Mouse (Mus musculus): ENCODE results near the gene Cst6. TPM values are rescaled to one million over a fixed set of nuclear protein-coding genes. Genes with fewer than 3 reads are reported as not detected.

Cst6 gene
- polyA plus RNA-seq, 1 experiment from 2014 or later = 0.69 TPM

- Histone ChIP-seq H3K9ac (replicated peaks; ENCODE audit: low read length) (peak overlapping the region; percentile 50), H3K27ac (replicated peaks; ENCODE audit: low read depth, low read length) (no peak overlapping the region), H3K36me3 (replicated peaks; ENCODE audit: control insufficient read depth, insufficient read depth, low read depth, low read length) (no peaks in the 10 kb centered on the region), H3K9me3 (replicated peaks; ENCODE audit: control insufficient read depth, low read length) (no peaks in the 10 kb centered on the region), H3K4me2 (ENCODE audit: low read depth, low read length) (peak overlapping the region; percentile 67), H3K4me1 (ENCODE audit: control insufficient read depth, insufficient read depth, low read length) (no peaks in the 10 kb centered on the region), H3K4me3 (ENCODE audit: low read depth, low read length) (peak overlapping the region; percentile 26), H3K27me3 (ENCODE audit: control insufficient read depth, insufficient read depth, low read length) (no peaks in the 10 kb centered on the region)
- DNase-seq (ENCODE audit: low spot score) = peak; percentile 60
- ATAC-seq (replicated peaks; ENCODE audit: insufficient number of reproducible peaks, low FRiP score, low TSS enrichment, low read depth) = no peak
- 8% methylated on average over 34 of the region's 34 CpGs for WGBS
Measured at GRCm38 (mm10) chr19:5348526-5349501, 560 bp downstream of the Cst6 start.

DNA sequence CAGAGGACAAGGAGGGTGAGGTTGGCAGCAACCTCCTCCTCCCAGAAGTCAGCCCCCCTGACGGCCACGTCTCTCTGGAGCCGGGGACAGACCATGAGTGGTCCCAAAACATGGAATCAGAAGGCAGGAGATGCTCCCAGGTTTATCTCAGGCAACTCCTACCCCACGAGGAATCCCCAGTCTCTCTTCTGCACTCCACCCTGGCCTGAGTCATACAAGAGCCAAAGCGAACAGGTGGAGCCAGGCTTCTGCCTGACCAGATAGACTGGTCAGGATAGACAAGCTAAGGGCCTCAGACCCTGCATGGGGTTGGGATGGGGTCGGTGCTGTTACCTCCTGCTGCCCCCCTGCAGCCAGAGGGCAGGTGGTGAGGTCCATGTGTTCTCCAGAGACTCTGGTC lies 1.3 kb downstream of the Cst6 start:
- H3K27ac ChIP-seq (replicated peaks; ENCODE audit: low read depth, low read length) = no peak overlapping the region
- H3K4me3 ChIP-seq (ENCODE audit: low read depth, low read length) = no peak overlapping the region
- 80% methylated on average over 6 of the region's 6 CpGs for WGBS
- H3K36me3 ChIP-seq (replicated peaks; ENCODE audit: control insufficient read depth, insufficient read depth, low read depth, low read length) = no peaks in the 10 kb centered on the region
- DNase-seq (ENCODE audit: low spot score) (no peak), ATAC-seq (replicated peaks; ENCODE audit: insufficient number of reproducible peaks, low FRiP score, low TSS enrichment, low read depth) (no peak)
- no peaks in the 10 kb centered on the region for H3K27me3 ChIP-seq (ENCODE audit: control insufficient read depth, insufficient read depth, low read length)
- no peaks in the 10 kb centered on the region for H3K9me3 ChIP-seq (replicated peaks; ENCODE audit: control insufficient read depth, low read length)
- no peaks in the 10 kb centered on the region for H3K4me1 ChIP-seq (ENCODE audit: control insufficient read depth, insufficient read depth, low read length)
- H3K4me2 ChIP-seq (ENCODE audit: low read depth, low read length) = no peak overlapping the region
- no peak overlapping the region for H3K9ac ChIP-seq (replicated peaks; ENCODE audit: low read length)

GRCm38 (mm10) chr19:5345297-5346131 lies 3.9 kb downstream of the Cst6 start:
- ATAC-seq (replicated peaks; ENCODE audit: insufficient number of reproducible peaks, low FRiP score, low TSS enrichment, low read depth) = no peak
- H3K27me3 ChIP-seq (ENCODE audit: control insufficient read depth, insufficient read depth, low read length) = no peaks in the 10 kb centered on the region
- WGBS = 58% methylated on average over 6 of the region's 6 CpGs
- H3K36me3 ChIP-seq (replicated peaks; ENCODE audit: control insufficient read depth, insufficient read depth, low read depth, low read length) = no peaks in the 10 kb centered on the region
- no peak overlapping the region for H3K4me2 ChIP-seq (ENCODE audit: low read depth, low read length)
- H3K9ac ChIP-seq (replicated peaks; ENCODE audit: low read length) = no peak overlapping the region
- H3K4me1 ChIP-seq (ENCODE audit: control insufficient read depth, insufficient read depth, low read length) = no peaks in the 10 kb centered on the region
- no peak overlapping the region for H3K4me3 ChIP-seq (ENCODE audit: low read depth, low read length)
- H3K9me3 ChIP-seq (replicated peaks; ENCODE audit: control insufficient read depth, low read length) = no peaks in the 10 kb centered on the region
- no peak for DNase-seq (ENCODE audit: low spot score)
- H3K27ac ChIP-seq (replicated peaks; ENCODE audit: low read depth, low read length) = no peak overlapping the region

GRCm38 (mm10) chr19:5341360-5341759 lies 8.0 kb downstream of the Cst6 start:
- Histone ChIP-seq H3K36me3 (replicated peaks; ENCODE audit: control insufficient read depth, insufficient read depth, low read depth, low read length) (no peaks in the 10 kb centered on the region), H3K27me3 (ENCODE audit: control insufficient read depth, insufficient read depth, low read length) (no peaks in the 10 kb centered on the region), H3K9ac (replicated peaks; ENCODE audit: low read length) (no peak overlapping the region), H3K4me1 (ENCODE audit: control insufficient read depth, insufficient read depth, low read length) (no peaks in the 10 kb centered on the region), H3K4me3 (ENCODE audit: low read depth, low read length) (no peak overlapping the region), H3K4me2 (ENCODE audit: low read depth, low read length) (no peak overlapping the region), H3K27ac (replicated peaks; ENCODE audit: low read depth, low read length) (no peak overlapping the region), H3K9me3 (replicated peaks; ENCODE audit: control insufficient read depth, low read length) (no peaks in the 10 kb centered on the region)
- DNase-seq (ENCODE audit: low spot score) (no peak), ATAC-seq (replicated peaks; ENCODE audit: insufficient number of reproducible peaks, low FRiP score, low TSS enrichment, low read depth) (no peak)
- 94% methylated on average over 7 of the region's 7 CpGs for WGBS

DNA sequence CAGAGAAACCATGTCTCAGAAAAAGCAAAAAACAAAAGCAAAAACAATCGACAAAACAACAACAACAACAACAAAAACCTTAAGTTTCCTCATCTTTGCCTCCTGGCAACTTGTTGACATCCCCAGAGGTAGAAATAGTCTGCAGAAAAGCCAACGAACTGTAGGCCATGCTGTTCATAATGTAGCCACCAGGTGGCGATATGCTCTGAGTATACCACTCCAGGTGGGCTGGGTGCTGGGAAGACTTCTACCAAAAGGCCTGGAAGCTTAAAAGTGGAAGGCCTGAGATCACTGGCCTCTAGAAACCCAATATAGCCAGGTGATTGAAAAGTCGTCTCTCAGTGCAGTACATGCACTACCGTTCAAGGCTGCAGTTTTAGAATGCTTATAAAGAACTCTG lies 11.4 kb downstream of the Cst6 start:
- no peaks in the 10 kb centered on the region for H3K36me3 ChIP-seq (replicated peaks; ENCODE audit: control insufficient read depth, insufficient read depth, low read depth, low read length)
- no peak overlapping the region for H3K27ac ChIP-seq (replicated peaks; ENCODE audit: low read depth, low read length)
- no peaks in the 10 kb centered on the region for H3K4me1 ChIP-seq (ENCODE audit: control insufficient read depth, insufficient read depth, low read length)
- H3K4me3 ChIP-seq (ENCODE audit: low read depth, low read length) = no peak overlapping the region
- H3K27me3 ChIP-seq (ENCODE audit: control insufficient read depth, insufficient read depth, low read length) = no peaks in the 10 kb centered on the region
- ATAC-seq (replicated peaks; ENCODE audit: insufficient number of reproducible peaks, low FRiP score, low TSS enrichment, low read depth) (no peak), DNase-seq (ENCODE audit: low spot score) (peak; percentile 85)
- no peaks in the 10 kb centered on the region for H3K9me3 ChIP-seq (replicated peaks; ENCODE audit: control insufficient read depth, low read length)
- no peak overlapping the region for H3K9ac ChIP-seq (replicated peaks; ENCODE audit: low read length)
- no peak overlapping the region for H3K4me2 ChIP-seq (ENCODE audit: low read depth, low read length)
- 22% methylated on average over 5 of the region's 5 CpGs for WGBS

GRCm38 (mm10) chr19:5335441-5335840 lies 13.9 kb downstream of the Cst6 start, which contains the start of gene Catsper1:
Gene Catsper1 (plus strand): TSS chr19:5335741.
- 92% methylated on average over 6 of the region's 6 CpGs for WGBS
- no peaks in the 10 kb centered on the region for H3K27me3 ChIP-seq (ENCODE audit: control insufficient read depth, insufficient read depth, low read length)

GRCm38 (mm10) chr19:5334741-5335140 lies 14.6 kb downstream of the Cst6 start:
- H3K9ac ChIP-seq (replicated peaks; ENCODE audit: low read length) = no peak overlapping the region
- no peak for DNase-seq (ENCODE audit: low spot score)
- H3K27me3 ChIP-seq (ENCODE audit: control insufficient read depth, insufficient read depth, low read length) = no peaks in the 10 kb centered on the region
- no peaks in the 10 kb centered on the region for H3K9me3 ChIP-seq (replicated peaks; ENCODE audit: control insufficient read depth, low read length)
- H3K4me3 ChIP-seq (ENCODE audit: low read depth, low read length) = no peak overlapping the region
- no peak overlapping the region for H3K27ac ChIP-seq (replicated peaks; ENCODE audit: low read depth, low read length)
- no peak for ATAC-seq (replicated peaks; ENCODE audit: insufficient number of reproducible peaks, low FRiP score, low TSS enrichment, low read depth)
- no peaks in the 10 kb centered on the region for H3K4me1 ChIP-seq (ENCODE audit: control insufficient read depth, insufficient read depth, low read length)
- no peaks in the 10 kb centered on the region for H3K36me3 ChIP-seq (replicated peaks; ENCODE audit: control insufficient read depth, insufficient read depth, low read depth, low read length)
- no peak overlapping the region for H3K4me2 ChIP-seq (ENCODE audit: low read depth, low read length)
- 74% methylated on average over 5 of the region's 5 CpGs for WGBS

More at GRCm38 (mm10) chr19:5335441-5335840, 13.9 kb downstream of the Cst6 start, which contains the start of gene Catsper1:
- Histone ChIP-seq H3K36me3 (replicated peaks; ENCODE audit: control insufficient read depth, insufficient read depth, low read depth, low read length) (no peaks in the 10 kb centered on the region), H3K9me3 (replicated peaks; ENCODE audit: control insufficient read depth, low read length) (no peaks in the 10 kb centered on the region), H3K9ac (replicated peaks; ENCODE audit: low read length) (no peak within 1 kb of the TSS), H3K4me1 (ENCODE audit: control insufficient read depth, insufficient read depth, low read length) (no peaks in the 10 kb centered on the region), H3K4me2 (ENCODE audit: low read depth, low read length) (no peak within 1 kb of the TSS), H3K27ac (replicated peaks; ENCODE audit: low read depth, low read length) (no peak within 1 kb of the TSS), H3K4me3 (ENCODE audit: low read depth, low read length) (no peak within 1 kb of the TSS)
- ATAC-seq (replicated peaks; ENCODE audit: insufficient number of reproducible peaks, low FRiP score, low TSS enrichment, low read depth) (no peak), DNase-seq (ENCODE audit: low spot score) (no peak)
